Mouse (Mus musculus): ENCODE data around the gene Zc3h12b. TPM values are rescaled to one million over a fixed set of nuclear protein-coding genes. Genes with fewer than 3 reads are reported as not detected.

Gene Zc3h12b
- 0.69 and 0.71 TPM in 2 replicates for polyA plus RNA-seq (2012; rRNA removed)

- Histone ChIP-seq H3K27me3 (replicated peaks; ENCODE audit: control insufficient read depth, insufficient read depth, low read length) (no peaks in the 10 kb centered on the region), H3K27ac (ENCODE audit: insufficient read depth, low read depth, low read length) (peak within 1 kb of the TSS; percentile 1; the same call in 1 of the 2 replicates), H3K4me1 (ENCODE audit: control insufficient read depth, insufficient read depth, low read length) (no peaks in the 10 kb centered on the region), H3K4me3 (ENCODE audit: insufficient read depth, low read depth, low read length) (peak within 1 kb of the TSS; percentile 91), H3K36me3 (ENCODE audit: control insufficient read depth, insufficient read depth, low read length) (no peaks in the 10 kb centered on the region)
- peak; percentile 59 for DNase-seq
- TF ChIP-seq POLR2A (IDR thresholded peaks at IDR 0.05; ENCODE audit: low read depth, low read length), result no peak
- TF ChIP-seq CTCF (conservative IDR thresholded peaks at IDR 0.05; ENCODE audit: insufficient read depth, insufficient read length, low read depth, low read length), result no peak
- WGBS, result under 1% methylated on average over 41 of the region's 46 CpGs
These were observed at the start of gene Zc3h12b for GRCm38 (mm10) chrX:95711227-95712111. Gene Zc3h12b, plus strand, starts transcription at chrX:95711678.

DNA sequence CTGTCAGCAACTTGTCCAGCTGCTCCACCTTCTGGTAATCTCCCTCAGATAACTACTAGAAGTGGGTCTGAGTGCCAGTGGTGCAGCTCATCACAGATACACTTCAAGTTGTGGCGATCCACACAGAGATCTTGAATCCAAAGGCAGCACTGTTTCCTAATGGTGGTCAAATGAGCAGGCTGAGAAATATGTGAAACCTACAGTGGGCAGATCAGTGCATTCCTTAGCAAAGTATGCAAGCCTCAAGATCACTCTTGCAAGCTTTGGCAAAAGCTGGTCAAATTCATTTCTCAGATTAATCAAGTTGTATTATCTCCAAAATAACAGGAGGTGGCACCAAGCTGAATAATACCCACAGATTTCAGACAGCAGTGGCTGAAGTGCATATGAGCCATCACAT, 29.3 kb upstream of the Zc3h12b start:
- TF ChIP-seq POLR2A (IDR thresholded peaks at IDR 0.05; ENCODE audit: low read depth, low read length), result no peak
- TF ChIP-seq CTCF (conservative IDR thresholded peaks at IDR 0.05; ENCODE audit: insufficient read depth, insufficient read length, low read depth, low read length), result no peak
- 79% methylated on average over 1 of the region's 1 CpGs for WGBS

GRCm38 (mm10) chrX:95687119-95687518, 24.4 kb upstream of the Zc3h12b start:
- WGBS, result 19% methylated on average over 1 of the region's 1 CpGs
- Histone ChIP-seq H3K36me3 (ENCODE audit: control insufficient read depth, insufficient read depth, low read length) (no peaks in the 10 kb centered on the region), H3K27me3 (replicated peaks; ENCODE audit: control insufficient read depth, insufficient read depth, low read length) (no peaks in the 10 kb centered on the region), H3K27ac (ENCODE audit: insufficient read depth, low read depth, low read length) (no peak overlapping the region), H3K4me3 (ENCODE audit: insufficient read depth, low read depth, low read length) (no peak overlapping the region), H3K4me1 (ENCODE audit: control insufficient read depth, insufficient read depth, low read length) (no peaks in the 10 kb centered on the region)
- DNase-seq, result peak; percentile 5
- TF ChIP-seq POLR2A (IDR thresholded peaks at IDR 0.05; ENCODE audit: low read depth, low read length), result no peak

More for the DNA sequence above, 29.3 kb upstream of the Zc3h12b start:
- Histone ChIP-seq H3K27ac (ENCODE audit: insufficient read depth, low read depth, low read length) (no peak overlapping the region), H3K4me3 (ENCODE audit: insufficient read depth, low read depth, low read length) (no peak overlapping the region), H3K36me3 (ENCODE audit: control insufficient read depth, insufficient read depth, low read length) (no peaks in the 10 kb centered on the region), H3K4me1 (ENCODE audit: control insufficient read depth, insufficient read depth, low read length) (no peaks in the 10 kb centered on the region), H3K27me3 (replicated peaks; ENCODE audit: control insufficient read depth, insufficient read depth, low read length) (no peaks in the 10 kb centered on the region)
- DNase-seq, result no peak

GRCm38 (mm10) chrX:95738253-95738652, 26.8 kb downstream of the Zc3h12b start:
- Histone ChIP-seq H3K4me3 (ENCODE audit: insufficient read depth, low read depth, low read length) (no peak overlapping the region), H3K36me3 (ENCODE audit: control insufficient read depth, insufficient read depth, low read length) (no peaks in the 10 kb centered on the region), H3K4me1 (ENCODE audit: control insufficient read depth, insufficient read depth, low read length) (no peaks in the 10 kb centered on the region), H3K27me3 (replicated peaks; ENCODE audit: control insufficient read depth, insufficient read depth, low read length) (no peaks in the 10 kb centered on the region), H3K27ac (ENCODE audit: insufficient read depth, low read depth, low read length) (no peak overlapping the region)
- 39% methylated on average over 2 of the region's 2 CpGs for WGBS
- DNase-seq, result peak; percentile 2
- TF ChIP-seq CTCF (conservative IDR thresholded peaks at IDR 0.05; ENCODE audit: insufficient read depth, insufficient read length, low read depth, low read length) (no peak), POLR2A (IDR thresholded peaks at IDR 0.05; ENCODE audit: low read depth, low read length) (no peak)

- DNase-seq, result peak; percentile 32
- Histone ChIP-seq H3K27ac (ENCODE audit: insufficient read depth, low read depth, low read length) (no peak overlapping the region), H3K36me3 (ENCODE audit: control insufficient read depth, insufficient read depth, low read length) (no peaks in the 10 kb centered on the region), H3K4me3 (ENCODE audit: insufficient read depth, low read depth, low read length) (no peak overlapping the region), H3K27me3 (replicated peaks; ENCODE audit: control insufficient read depth, insufficient read depth, low read length) (no peaks in the 10 kb centered on the region), H3K4me1 (ENCODE audit: control insufficient read depth, insufficient read depth, low read length) (no peaks in the 10 kb centered on the region)
- 39% methylated on average over 3 of the region's 3 CpGs for WGBS
- TF ChIP-seq POLR2A (IDR thresholded peaks at IDR 0.05; ENCODE audit: low read depth, low read length) (no peak), CTCF (conservative IDR thresholded peaks at IDR 0.05; ENCODE audit: insufficient read depth, insufficient read length, low read depth, low read length) (no peak)
These were observed 84.4 kb downstream of the Zc3h12b start for GRCm38 (mm10) chrX:95795881-95796280.

DNA sequence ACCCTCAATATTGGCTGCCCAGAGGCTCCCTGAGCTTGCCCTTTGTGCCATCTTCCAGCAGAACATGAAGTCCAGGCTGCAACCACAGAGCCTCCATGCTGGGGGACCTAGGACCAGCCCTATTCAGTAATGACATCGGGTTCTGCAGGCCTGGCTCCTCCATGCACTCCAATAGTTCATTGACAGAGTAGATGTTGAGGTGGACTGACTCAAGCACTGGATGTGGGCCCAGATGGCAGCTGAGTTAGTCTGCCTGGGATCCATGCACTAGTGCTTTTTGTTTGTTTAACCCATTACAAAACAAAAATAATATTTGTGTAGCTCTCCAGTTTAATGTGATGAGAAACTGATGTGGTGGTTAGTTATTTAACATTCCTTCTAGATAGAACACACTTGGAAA, 90.3 kb downstream of the Zc3h12b start:
- H3K36me3 ChIP-seq (ENCODE audit: control insufficient read depth, insufficient read depth, low read length), result no peaks in the 10 kb centered on the region
- WGBS, result 40% methylated on average over 1 of the region's 1 CpGs
- no peaks in the 10 kb centered on the region for H3K27me3 ChIP-seq (replicated peaks; ENCODE audit: control insufficient read depth, insufficient read depth, low read length)
- no peak overlapping the region for H3K4me3 ChIP-seq (ENCODE audit: insufficient read depth, low read depth, low read length)
- no peaks in the 10 kb centered on the region for H3K4me1 ChIP-seq (ENCODE audit: control insufficient read depth, insufficient read depth, low read length)
- no peak for DNase-seq
- TF ChIP-seq POLR2A (IDR thresholded peaks at IDR 0.05; ENCODE audit: low read depth, low read length) (no peak), CTCF (conservative IDR thresholded peaks at IDR 0.05; ENCODE audit: insufficient read depth, insufficient read length, low read depth, low read length) (no peak)
- H3K27ac ChIP-seq (ENCODE audit: insufficient read depth, low read depth, low read length), result no peak overlapping the region

GRCm38 (mm10) chrX:95852806-95853205, 141.3 kb downstream of the Zc3h12b start:
- no peak overlapping the region for H3K4me3 ChIP-seq (ENCODE audit: insufficient read depth, low read depth, low read length)
- DNase-seq, result no peak
- H3K27ac ChIP-seq (ENCODE audit: insufficient read depth, low read depth, low read length), result no peak overlapping the region
- H3K27me3 ChIP-seq (replicated peaks; ENCODE audit: control insufficient read depth, insufficient read depth, low read length), result no peaks in the 10 kb centered on the region
- TF ChIP-seq CTCF (conservative IDR thresholded peaks at IDR 0.05; ENCODE audit: insufficient read depth, insufficient read length, low read depth, low read length) (no peak), POLR2A (IDR thresholded peaks at IDR 0.05; ENCODE audit: low read depth, low read length) (no peak)
- H3K36me3 ChIP-seq (ENCODE audit: control insufficient read depth, insufficient read depth, low read length), result no peaks in the 10 kb centered on the region
- no peaks in the 10 kb centered on the region for H3K4me1 ChIP-seq (ENCODE audit: control insufficient read depth, insufficient read depth, low read length)
- WGBS, result 75% methylated on average over 14 of the region's 14 CpGs
